Mouse (Mus musculus) bone marrow macrophage, adult 2 months (primary cell): ENCODE results near the gene Morn1.

Experiments
- CTCF ChIP-seq: IDR thresholded peaks from 2 replicates; pipeline ENCODE4 v1.5.1; 2012; ENCODE audit warnings: low read depth, mild to moderate bottlenecking, low read length, moderate library complexity
- POLR2A ChIP-seq: IDR thresholded peaks from 2 replicates; pipeline ENCODE4 v1.6.1; 2012; ENCODE audit warnings: mild to moderate bottlenecking, low read depth, low read length, borderline replicate concordance

GRCm38 (mm10) chr4:155140795-155141265 lies 54.5 kb downstream of the Morn1 start:
- no peak for TF ChIP-seq CTCF
- no peak for TF ChIP-seq POLR2A
